Mouse (Mus musculus): Measurements from ENCODE around the gene Elk3. TPM values are rescaled to one million over a fixed set of nuclear protein-coding genes. Genes with fewer than 3 reads are reported as not detected.

Elk3 gene
- polyA plus RNA-seq, 1 experiment from 2014 or later, result 12.2 TPM

DNA sequence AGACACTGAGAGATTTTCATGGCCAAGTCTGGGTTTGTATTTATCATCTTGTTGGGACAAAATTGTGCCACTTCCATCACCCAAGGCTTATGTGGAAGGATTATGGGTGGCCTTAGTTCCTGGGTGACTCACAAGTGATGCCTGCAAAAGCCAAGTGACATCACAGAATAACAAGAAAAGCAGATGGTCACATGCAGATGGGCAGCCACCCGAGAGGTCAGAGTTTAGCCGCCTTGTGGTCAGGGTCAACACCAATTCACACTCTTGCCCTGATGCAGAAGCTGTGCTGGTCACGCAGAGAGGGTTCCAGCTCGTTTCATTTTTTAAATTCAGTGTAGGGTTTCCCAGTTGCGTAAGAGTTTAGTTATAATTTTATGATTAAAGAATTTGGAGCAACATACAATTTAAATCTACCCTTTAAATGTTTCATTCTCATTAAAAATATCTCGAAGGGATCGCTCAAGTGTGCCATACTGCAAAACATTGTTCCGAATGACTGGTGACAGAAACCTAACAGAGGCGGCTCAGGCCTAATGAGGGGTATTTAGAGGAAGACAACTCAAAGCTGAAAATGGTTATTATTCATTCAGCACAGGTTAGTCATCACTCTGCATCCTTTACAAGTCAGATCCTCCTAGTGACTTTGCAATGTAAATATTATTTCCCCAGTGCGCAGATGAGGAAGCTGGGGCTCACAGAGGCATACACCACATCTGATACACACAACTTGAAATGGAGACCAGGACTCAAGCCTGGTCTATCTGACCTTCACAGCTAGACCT lies 42.8 kb upstream of the Elk3 start:
- 86% methylated on average over 10 of the region's 10 CpGs for WGBS

DNA sequence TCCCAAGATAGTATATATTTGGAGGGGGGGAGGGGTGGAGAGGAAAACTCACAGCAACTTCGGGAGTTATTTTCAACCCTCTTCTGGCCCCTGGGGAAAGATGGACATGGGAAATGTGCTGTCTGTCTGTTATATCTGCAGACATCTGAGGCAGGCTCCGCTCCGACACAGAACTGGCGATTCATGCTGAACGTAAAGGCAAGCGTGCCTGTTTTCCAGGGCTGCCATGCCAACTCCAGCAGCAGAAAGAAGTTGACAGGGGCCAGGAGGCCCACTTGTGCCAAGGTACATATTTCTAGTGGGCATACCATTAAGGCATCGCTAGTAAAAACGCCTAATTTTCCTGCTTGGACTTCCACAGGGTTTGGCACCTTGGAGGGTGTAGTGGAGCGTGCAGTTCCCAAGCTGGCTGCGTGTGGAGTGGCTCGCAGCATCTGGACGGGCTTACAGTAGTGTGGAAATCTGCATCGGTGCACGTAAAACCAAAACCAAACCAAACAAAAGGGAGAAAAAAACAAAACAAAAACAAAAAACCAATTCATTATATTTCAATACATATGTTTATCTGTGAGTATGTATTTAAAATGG lies 37.1 kb upstream of the Elk3 start:
- Histone ChIP-seq H3K4me3 (ENCODE audit: low read depth, low read length) (no peak overlapping the region), H3K4me1 (ENCODE audit: control insufficient read depth, insufficient read depth, low read length) (no peaks in the 10 kb centered on the region), H3K9ac (ENCODE audit: low read length) (no peak overlapping the region), H3K9me3 (ENCODE audit: control insufficient read depth, low read length) (no peaks in the 10 kb centered on the region), H3K4me2 (no peak overlapping the region), H3K36me3 (ENCODE audit: control insufficient read depth, insufficient read depth, low read length) (no peaks in the 10 kb centered on the region), H3K27ac (ENCODE audit: low read depth, low read length) (no peak overlapping the region), H3K27me3 (ENCODE audit: control insufficient read depth, insufficient read depth, low read length) (no peaks in the 10 kb centered on the region)
- ATAC-seq (ENCODE audit: low FRiP score) (no peak), DNase-seq (ENCODE audit: low spot score, missing footprints) (no peak)
- 86% methylated on average over 14 of the region's 14 CpGs for WGBS

More for the DNA sequence above, 42.8 kb upstream of the Elk3 start:
- Histone ChIP-seq H3K27me3 (ENCODE audit: control insufficient read depth, insufficient read depth, low read length) (no peaks in the 10 kb centered on the region), H3K4me3 (ENCODE audit: low read depth, low read length) (no peak overlapping the region), H3K27ac (ENCODE audit: low read depth, low read length) (no peak overlapping the region), H3K4me1 (ENCODE audit: control insufficient read depth, insufficient read depth, low read length) (0 out of 2 replicates have a peak, but pooled peaks cover 2% of the 10 kb centered on the region), H3K9me3 (ENCODE audit: control insufficient read depth, low read length) (no peaks in the 10 kb centered on the region), H3K36me3 (ENCODE audit: control insufficient read depth, insufficient read depth, low read length) (no peaks in the 10 kb centered on the region), H3K9ac (ENCODE audit: low read length) (no peak overlapping the region), H3K4me2 (no peak overlapping the region)
- DNase-seq (ENCODE audit: low spot score, missing footprints) (no peak), ATAC-seq (ENCODE audit: low FRiP score) (no peak)

DNA sequence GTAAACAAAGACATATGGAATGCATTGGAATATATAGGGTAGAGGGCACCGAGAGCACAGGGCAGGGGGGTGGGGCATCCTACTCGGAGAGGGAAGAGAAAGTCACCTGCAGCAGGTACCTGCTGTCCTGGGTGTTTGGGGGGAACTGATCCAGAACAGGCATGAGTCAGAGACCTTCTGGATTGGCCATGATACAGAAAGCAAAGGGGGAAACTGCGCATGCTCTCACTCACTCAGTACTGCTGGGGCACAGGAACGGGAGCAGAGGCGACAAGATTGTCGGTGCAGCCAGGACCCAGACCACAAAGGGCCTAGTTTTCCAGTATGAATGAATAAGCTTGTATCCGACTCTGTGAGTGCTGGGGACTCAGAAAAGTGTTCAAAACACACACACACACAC lies 36.5 kb upstream of the Elk3 start:
- H3K36me3 ChIP-seq (ENCODE audit: control insufficient read depth, insufficient read depth, low read length), result no peaks in the 10 kb centered on the region
- H3K4me2 ChIP-seq, result no peak overlapping the region
- no peak for DNase-seq (ENCODE audit: low spot score, missing footprints)
- no peaks in the 10 kb centered on the region for H3K27me3 ChIP-seq (ENCODE audit: control insufficient read depth, insufficient read depth, low read length)
- 82% methylated on average over 7 of the region's 7 CpGs for WGBS
- no peaks in the 10 kb centered on the region for H3K4me1 ChIP-seq (ENCODE audit: control insufficient read depth, insufficient read depth, low read length)
- H3K9ac ChIP-seq (ENCODE audit: low read length), result no peak overlapping the region
- no peak overlapping the region for H3K4me3 ChIP-seq (ENCODE audit: low read depth, low read length)
- no peaks in the 10 kb centered on the region for H3K9me3 ChIP-seq (ENCODE audit: control insufficient read depth, low read length)
- no peak overlapping the region for H3K27ac ChIP-seq (ENCODE audit: low read depth, low read length)
- no peak for ATAC-seq (ENCODE audit: low FRiP score)

DNA sequence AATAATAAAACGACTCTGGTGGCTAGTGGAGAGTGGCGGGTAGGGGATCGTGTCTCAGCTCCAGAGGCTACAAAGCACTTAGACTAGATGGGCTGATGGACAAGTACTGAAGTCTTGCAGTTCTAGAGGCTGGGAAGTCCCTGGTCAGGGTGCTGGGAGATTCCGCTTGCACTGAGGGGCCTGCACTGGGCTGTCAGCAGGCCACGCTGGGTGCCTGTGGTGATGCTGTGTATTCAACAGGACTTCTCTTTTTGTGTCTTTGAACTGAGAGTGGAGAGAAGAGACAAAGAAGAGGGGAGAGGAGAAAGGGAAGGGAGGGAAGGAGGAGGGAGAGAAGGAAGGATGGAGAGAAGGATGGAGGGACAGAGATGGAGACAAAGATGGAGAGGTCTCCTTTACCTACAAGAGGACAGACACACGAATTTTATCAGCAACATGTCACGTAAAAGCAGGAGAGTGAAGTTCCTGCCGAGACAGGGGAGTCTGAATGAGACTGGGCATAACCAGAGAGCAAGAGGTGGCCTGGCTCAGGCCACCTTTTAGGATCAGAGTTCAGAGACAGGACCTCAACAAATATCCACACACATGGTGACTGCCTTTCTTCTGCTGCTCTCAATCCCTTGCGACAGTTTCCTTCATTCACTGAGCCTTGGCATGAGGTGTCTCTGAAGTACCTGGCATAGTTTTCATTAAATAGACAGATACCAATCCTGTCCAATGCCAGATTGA lies 35.4 kb upstream of the Elk3 start:
- Histone ChIP-seq H3K9me3 (ENCODE audit: control insufficient read depth, low read length) (no peaks in the 10 kb centered on the region), H3K4me1 (ENCODE audit: control insufficient read depth, insufficient read depth, low read length) (no peaks in the 10 kb centered on the region), H3K4me2 (no peak overlapping the region), H3K4me3 (ENCODE audit: low read depth, low read length) (no peak overlapping the region), H3K27me3 (ENCODE audit: control insufficient read depth, insufficient read depth, low read length) (no peaks in the 10 kb centered on the region), H3K9ac (ENCODE audit: low read length) (no peak overlapping the region), H3K36me3 (ENCODE audit: control insufficient read depth, insufficient read depth, low read length) (no peaks in the 10 kb centered on the region), H3K27ac (ENCODE audit: low read depth, low read length) (no peak overlapping the region)
- WGBS, result 78% methylated on average over 9 of the region's 9 CpGs
- no peak for DNase-seq (ENCODE audit: low spot score, missing footprints)
- ATAC-seq (ENCODE audit: low FRiP score), result no peak

DNA sequence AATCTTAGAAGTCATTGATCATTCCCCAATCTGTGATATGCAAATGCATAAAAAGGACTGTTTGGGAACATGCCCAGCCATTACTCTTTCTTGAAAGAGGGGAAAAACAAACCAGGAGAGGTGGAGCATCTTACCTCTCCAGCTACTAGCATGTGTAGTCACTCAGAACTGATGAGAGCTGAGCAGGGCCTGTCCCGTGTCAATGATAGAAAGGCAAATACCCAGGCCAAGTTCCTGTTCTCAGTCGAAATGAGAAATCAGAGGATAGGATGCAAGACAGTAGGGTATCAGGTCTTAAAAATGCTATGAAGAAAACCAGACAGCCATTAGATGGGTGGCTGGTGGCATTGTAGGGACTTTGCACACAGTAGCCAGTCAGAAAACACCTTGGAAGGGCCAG lies 34.6 kb upstream of the Elk3 start:
- no peak for DNase-seq (ENCODE audit: low spot score, missing footprints)
- Histone ChIP-seq H3K36me3 (ENCODE audit: control insufficient read depth, insufficient read depth, low read length) (no peaks in the 10 kb centered on the region), H3K4me3 (ENCODE audit: low read depth, low read length) (no peak overlapping the region), H3K27ac (ENCODE audit: low read depth, low read length) (no peak overlapping the region), H3K4me1 (ENCODE audit: control insufficient read depth, insufficient read depth, low read length) (no peaks in the 10 kb centered on the region), H3K27me3 (ENCODE audit: control insufficient read depth, insufficient read depth, low read length) (no peaks in the 10 kb centered on the region), H3K9ac (ENCODE audit: low read length) (no peak overlapping the region), H3K9me3 (ENCODE audit: control insufficient read depth, low read length) (no peaks in the 10 kb centered on the region), H3K4me2 (no peak overlapping the region)
- ATAC-seq (ENCODE audit: low FRiP score), result no peak
- 88% methylated on average over 2 of the region's 2 CpGs for WGBS

DNA sequence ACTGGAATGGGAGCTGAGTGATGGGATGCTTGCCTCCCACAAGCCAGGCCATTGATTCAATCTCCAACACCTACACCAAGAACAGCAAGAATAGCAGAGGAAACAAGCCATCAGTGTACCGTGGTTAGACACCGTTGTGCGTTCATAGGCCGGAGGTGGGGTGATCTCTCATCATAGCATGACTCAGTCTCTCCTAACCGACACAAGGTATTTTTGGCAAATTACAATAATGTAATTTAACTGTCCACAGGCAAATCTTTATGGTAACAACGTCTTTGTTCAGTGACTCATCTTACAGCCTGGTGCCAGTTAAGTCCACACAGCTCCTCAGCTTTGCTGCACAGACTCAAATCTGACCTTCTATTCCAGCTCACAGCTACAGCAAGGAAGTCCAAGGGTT lies 32.5 kb upstream of the Elk3 start:
- Histone ChIP-seq H3K9me3 (ENCODE audit: control insufficient read depth, low read length) (no peaks in the 10 kb centered on the region), H3K4me2 (no peak overlapping the region), H3K9ac (ENCODE audit: low read length) (no peak overlapping the region)

DNA sequence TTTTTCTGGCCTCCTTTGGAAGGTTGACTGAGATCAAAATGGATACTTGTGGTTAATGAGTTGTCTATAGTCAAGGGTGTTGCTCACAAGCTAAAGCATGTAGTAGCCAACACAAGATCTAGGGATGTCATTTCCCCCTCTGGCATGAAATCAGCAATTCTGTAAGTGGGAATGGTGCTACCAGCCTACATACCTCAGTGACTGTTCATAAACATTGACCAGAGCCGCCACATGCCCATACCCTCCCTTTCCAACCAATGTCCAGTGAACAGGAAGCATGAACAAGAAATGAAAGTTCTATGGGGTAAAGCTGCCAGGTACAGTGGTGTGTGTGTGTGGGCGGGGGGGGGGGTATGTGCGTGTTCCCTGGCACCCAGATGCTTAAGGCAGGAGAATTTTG lies 32.1 kb upstream of the Elk3 start:
- DNase-seq (ENCODE audit: low spot score, missing footprints), result no peak
- no peak for ATAC-seq (ENCODE audit: low FRiP score)
- Histone ChIP-seq H3K27ac (ENCODE audit: low read depth, low read length) (no peak overlapping the region), H3K36me3 (ENCODE audit: control insufficient read depth, insufficient read depth, low read length) (no peaks in the 10 kb centered on the region), H3K9me3 (ENCODE audit: control insufficient read depth, low read length) (no peaks in the 10 kb centered on the region), H3K4me2 (no peak overlapping the region), H3K9ac (ENCODE audit: low read length) (no peak overlapping the region), H3K27me3 (ENCODE audit: control insufficient read depth, insufficient read depth, low read length) (no peaks in the 10 kb centered on the region), H3K4me3 (ENCODE audit: low read depth, low read length) (no peak overlapping the region), H3K4me1 (ENCODE audit: control insufficient read depth, insufficient read depth, low read length) (no peaks in the 10 kb centered on the region)
- 79% methylated on average over 3 of the region's 3 CpGs for WGBS

More for the DNA sequence above, 32.5 kb upstream of the Elk3 start:
- Histone ChIP-seq H3K4me1 (ENCODE audit: control insufficient read depth, insufficient read depth, low read length) (no peaks in the 10 kb centered on the region), H3K4me3 (ENCODE audit: low read depth, low read length) (no peak overlapping the region), H3K27me3 (ENCODE audit: control insufficient read depth, insufficient read depth, low read length) (no peaks in the 10 kb centered on the region), H3K27ac (ENCODE audit: low read depth, low read length) (no peak overlapping the region), H3K36me3 (ENCODE audit: control insufficient read depth, insufficient read depth, low read length) (no peaks in the 10 kb centered on the region)
- ATAC-seq (ENCODE audit: low FRiP score) (no peak), DNase-seq (ENCODE audit: low spot score, missing footprints) (no peak)
- WGBS, result 93% methylated on average over 6 of the region's 6 CpGs

DNA sequence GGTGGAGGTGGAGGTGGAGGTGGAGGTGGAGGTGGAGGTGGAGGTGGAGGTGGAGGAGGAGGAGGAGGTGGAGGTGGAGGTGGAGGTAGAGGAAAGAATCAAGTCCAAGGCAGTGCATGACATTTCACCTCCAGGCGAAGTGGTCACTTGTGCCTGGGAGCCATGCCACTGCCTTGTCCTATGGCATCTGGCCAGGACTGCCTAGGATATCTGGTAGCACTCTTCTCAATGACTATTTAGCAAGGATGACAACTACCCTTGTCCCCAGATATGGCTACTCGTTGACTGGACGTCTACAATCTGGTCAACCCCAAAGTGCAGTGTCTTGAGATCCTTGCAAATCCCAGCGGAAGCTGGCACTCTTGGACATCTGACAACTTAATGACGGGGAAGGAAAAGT lies 27.6 kb upstream of the Elk3 start:
- 89% methylated on average over 5 of the region's 5 CpGs for WGBS
- no peak overlapping the region for H3K9ac ChIP-seq (ENCODE audit: low read length)
- ATAC-seq (ENCODE audit: low FRiP score), result no peak
- no peaks in the 10 kb centered on the region for H3K36me3 ChIP-seq (ENCODE audit: control insufficient read depth, insufficient read depth, low read length)
- no peak for DNase-seq (ENCODE audit: low spot score, missing footprints)
- H3K27me3 ChIP-seq (ENCODE audit: control insufficient read depth, insufficient read depth, low read length), result no peaks in the 10 kb centered on the region
- no peaks in the 10 kb centered on the region for H3K4me1 ChIP-seq (ENCODE audit: control insufficient read depth, insufficient read depth, low read length)
- no peaks in the 10 kb centered on the region for H3K9me3 ChIP-seq (ENCODE audit: control insufficient read depth, low read length)
- H3K4me3 ChIP-seq (ENCODE audit: low read depth, low read length), result no peak overlapping the region
- no peak overlapping the region for H3K27ac ChIP-seq (ENCODE audit: low read depth, low read length)
- no peak overlapping the region for H3K4me2 ChIP-seq

DNA sequence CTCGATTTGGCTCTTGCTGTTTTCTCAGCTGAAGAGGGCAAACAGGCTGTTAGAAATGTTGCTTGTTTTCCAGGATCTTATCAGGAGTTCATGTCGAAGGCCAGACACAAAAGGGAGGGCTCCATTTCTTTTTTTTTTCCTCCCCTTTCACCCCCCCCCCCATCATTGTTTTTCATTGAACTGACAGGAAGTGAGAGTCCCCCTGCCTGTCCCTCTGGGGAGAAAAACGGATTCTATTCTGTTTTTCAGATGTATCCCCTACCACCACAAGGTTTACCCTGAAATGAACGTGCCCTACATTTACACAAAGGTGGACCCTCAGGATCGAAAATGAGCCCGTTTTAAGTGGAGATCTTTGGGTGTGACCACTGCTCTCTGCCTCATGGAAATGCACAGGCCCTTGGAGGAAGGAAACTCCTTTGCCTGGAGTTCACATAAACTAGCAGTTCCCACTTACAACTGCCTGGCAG lies 25.6 kb upstream of the Elk3 start:
- Histone ChIP-seq H3K27me3 (ENCODE audit: control insufficient read depth, insufficient read depth, low read length) (no peaks in the 10 kb centered on the region), H3K9ac (ENCODE audit: low read length) (no peak overlapping the region), H3K27ac (ENCODE audit: low read depth, low read length) (no peak overlapping the region), H3K9me3 (ENCODE audit: control insufficient read depth, low read length) (no peaks in the 10 kb centered on the region), H3K4me3 (ENCODE audit: low read depth, low read length) (no peak overlapping the region), H3K4me2 (no peak overlapping the region), H3K4me1 (ENCODE audit: control insufficient read depth, insufficient read depth, low read length) (no peaks in the 10 kb centered on the region), H3K36me3 (ENCODE audit: control insufficient read depth, insufficient read depth, low read length) (no peaks in the 10 kb centered on the region)
- 71% methylated on average over 6 of the region's 6 CpGs for WGBS
- DNase-seq (ENCODE audit: low spot score, missing footprints) (no peak), ATAC-seq (ENCODE audit: low FRiP score) (no peak)

Data from midbrain, embryonic 11.5 days (tissue).